ENCODE assay signal across 30 mouse cellular contexts in genomic region chr16:3848416-3848815, GRCm38 (mm10). TPM values are rescaled to one million over a fixed set of nuclear protein-coding genes. Genes with fewer than 3 reads are reported as not detected.
DNase-seq lines count a peak whose midpoint lies in the region; ATAC-seq and TF ChIP-seq lines count a peak whose summit lies in the region.
"Had no signal": no experiment of that assay in that cellular context is flagged by ENCODE, and none has a peak within 500 bp of the region (broad histone marks: within the 10 kb centered on the region; RNA-seq: fewer than 3 reads in every experiment).

No protein-coding gene starts in this region.

- no peaks in the 10 kb centered on the region for H3K9me3 ChIP-seq in forebrain, postnatal 0 days (ENCODE audit: low read length)
- no peaks in the 10 kb centered on the region; the same call in 1 of the 2 replicates for H3K9me3 ChIP-seq in forebrain, embryonic 10.5 days
- no peaks in the 10 kb centered on the region for H3K9me3 ChIP-seq in midbrain, postnatal 0 days (ENCODE audit: low read length)
- no peaks in the 10 kb centered on the region for H3K9me3 ChIP-seq in midbrain, embryonic 11.5 days (ENCODE audit: control insufficient read depth, low read length)
- H3K9me3 ChIP-seq: embryonic facial prominence, embryonic 10.5 days; forebrain, embryonic 12.5 days; heart, embryonic 10.5 days; hindbrain, embryonic 13.5 days; midbrain, embryonic 13.5 days had no signal

- no peak for ATAC-seq in forebrain, postnatal 0 days
- no peak for ATAC-seq in midbrain, postnatal 0 days (ENCODE audit: low FRiP score)
- no peak for ATAC-seq in midbrain, embryonic 11.5 days (ENCODE audit: low FRiP score)
- ATAC-seq: activated CD4-positive, CD25-positive, alpha-beta regulatory T cell, adult 4 months; midbrain, embryonic 13.5 days had no signal

- H3K27me3 ChIP-seq in forebrain, postnatal 0 days (ENCODE audit: insufficient read depth, low read length), result no peaks in the 10 kb centered on the region
- no peaks in the 10 kb centered on the region for H3K27me3 ChIP-seq in forebrain, embryonic 10.5 days (ENCODE audit: poor library complexity, severe bottlenecking)
- H3K27me3 ChIP-seq in midbrain, postnatal 0 days (ENCODE audit: insufficient read depth, low read length), result no peaks in the 10 kb centered on the region
- no peaks in the 10 kb centered on the region for H3K27me3 ChIP-seq in midbrain, embryonic 11.5 days (ENCODE audit: control insufficient read depth, insufficient read depth, low read length)
- H3K27me3 ChIP-seq: forebrain, embryonic 12.5 days; hindbrain, embryonic 13.5 days; midbrain, embryonic 13.5 days had no signal

- H3K9ac ChIP-seq in forebrain, postnatal 0 days, result no peak overlapping the region
- no peak overlapping the region for H3K9ac ChIP-seq in midbrain, postnatal 0 days (replicated peaks; ENCODE audit: low read length, poor library complexity, severe bottlenecking)
- no peak overlapping the region for H3K9ac ChIP-seq in midbrain, embryonic 11.5 days (ENCODE audit: low read length)
- H3K9ac ChIP-seq: forebrain, embryonic 12.5 days had no signal

- no peaks in the 10 kb centered on the region for H3K36me3 ChIP-seq in forebrain, postnatal 0 days (ENCODE audit: insufficient read depth)
- H3K36me3 ChIP-seq in forebrain, embryonic 10.5 days (replicated peaks), result no peaks in the 10 kb centered on the region
- no peaks in the 10 kb centered on the region for H3K36me3 ChIP-seq in midbrain, postnatal 0 days (ENCODE audit: insufficient read depth, low read length)
- H3K36me3 ChIP-seq in midbrain, embryonic 11.5 days (ENCODE audit: control insufficient read depth, insufficient read depth, low read length), result no peaks in the 10 kb centered on the region; the same call in 1 of the 2 replicates
- H3K36me3 ChIP-seq: embryonic facial prominence, embryonic 10.5 days; forebrain, embryonic 12.5 days; heart, embryonic 10.5 days; hindbrain, embryonic 13.5 days; midbrain, embryonic 13.5 days had no signal

- TF ChIP-seq CTCF in forebrain, postnatal 0 days (IDR thresholded peaks at IDR 0.05; ENCODE audit: low read depth), result 0 out of 2 replicates have a peak, but pooled peaks have one; percentile 8
- peak; percentile 62 for TF ChIP-seq CTCF in layer of hippocampus, adult 2 months (conservative IDR thresholded peaks at IDR 0.05)
- peak; percentile 28; the same call in 1 of the 2 replicates for TF ChIP-seq CTCF in midbrain, postnatal 0 days (IDR thresholded peaks at IDR 0.05)

- H3K4me2 ChIP-seq in forebrain, postnatal 0 days (ENCODE audit: low read depth), result no peak overlapping the region
- peak overlapping the region; percentile 66; the same call in 1 of the 2 replicates for H3K4me2 ChIP-seq in midbrain, postnatal 0 days (ENCODE audit: low read depth, low read length, poor library complexity, severe bottlenecking)
- no peak overlapping the region for H3K4me2 ChIP-seq in midbrain, embryonic 11.5 days

- DNase-seq in forebrain, postnatal 0 days, result no peak
- DNase-seq in forebrain, embryonic 10.5 days (ENCODE audit: extremely low spot score, low spot score), result no peak
- DNase-seq in layer of hippocampus, adult 2 months (ENCODE audit: low spot score in 2 of 2), result no peak
- DNase-seq in layer of hippocampus, adult 18-20 months (ENCODE audit: low spot score in 2 of 2), result no peak
- DNase-seq in midbrain, postnatal 0 days (ENCODE audit: low spot score), result no peak
- no peak for DNase-seq in midbrain, embryonic 11.5 days (ENCODE audit: low spot score, missing footprints)
- no peak for DNase-seq in kidney, adult 9 months
- no peak for DNase-seq in layer of hippocampus, adult 9-10 months (ENCODE audit: low spot score)
- DNase-seq: adrenal gland, postnatal 10 days; cerebellum, adult 9-10 months; gastrocnemius, postnatal 36 days; kidney, adult 8-10 months; kidney, postnatal 25 days; lung, adult 2 months; spleen, adult 18-20 months; thymus, adult 18-20 months had no signal

- 83% methylated on average over 3 of the region's 3 CpGs for WGBS in forebrain, postnatal 0 days
- WGBS in forebrain, embryonic 10.5 days, result 73% methylated on average over 3 of the region's 3 CpGs
- 75% methylated on average over 3 of the region's 3 CpGs for whole genome bisulfite sequencing in midbrain, postnatal 0 days
- 70% methylated on average over 3 of the region's 3 CpGs for WGBS in midbrain, embryonic 11.5 days

- H3K27ac ChIP-seq in forebrain, postnatal 0 days (ENCODE audit: low read depth, low read length), result no peak overlapping the region
- no peak overlapping the region for H3K27ac ChIP-seq in forebrain, embryonic 10.5 days
- H3K27ac ChIP-seq in layer of hippocampus, adult 2 months, result no peak overlapping the region
- H3K27ac ChIP-seq in midbrain, postnatal 0 days (ENCODE audit: low read depth, low read length), result no peak overlapping the region
- H3K27ac ChIP-seq in midbrain, embryonic 11.5 days (ENCODE audit: low read depth, low read length), result no peak overlapping the region
- H3K27ac ChIP-seq: embryonic facial prominence, embryonic 10.5 days; forebrain, embryonic 12.5 days; hindbrain, embryonic 13.5 days; macrophage; midbrain, embryonic 13.5 days had no signal

- no peak overlapping the region for H3K4me3 ChIP-seq in forebrain, postnatal 0 days (ENCODE audit: low read depth, low read length)
- H3K4me3 ChIP-seq in forebrain, embryonic 10.5 days, result no peak overlapping the region
- H3K4me3 ChIP-seq in layer of hippocampus, adult 2 months, result no peak overlapping the region
- peak overlapping the region; percentile 64; the same call in 1 of the 2 replicates for H3K4me3 ChIP-seq in midbrain, postnatal 0 days (ENCODE audit: low read depth, low read length)
- no peak overlapping the region for H3K4me3 ChIP-seq in midbrain, embryonic 11.5 days (ENCODE audit: low read depth, low read length)

- peaks cover 8% of the 10 kb centered on the region for H3K4me1 ChIP-seq in forebrain, postnatal 0 days (ENCODE audit: insufficient read depth)
- H3K4me1 ChIP-seq in forebrain, embryonic 10.5 days, result peaks cover 16% of the 10 kb centered on the region; the same call in 1 of the 2 replicates
- peaks cover 7% of the 10 kb centered on the region; the same call in 1 of the 2 replicates for H3K4me1 ChIP-seq in midbrain, postnatal 0 days (ENCODE audit: insufficient read depth, low read length)
- H3K4me1 ChIP-seq in midbrain, embryonic 11.5 days (ENCODE audit: control insufficient read depth, insufficient read depth, low read length), result no peaks in the 10 kb centered on the region

RNA-seq across cellular contexts. Expression of gene Zfp174, which starts 1.3 kb away (rescaled TPM):
- 3.9 and 4.4 TPM in 2 replicates for total RNA-seq in forebrain, postnatal 0 days (2014; rRNA removed)
- 1.2 and 1.9 TPM in 2 replicates for polyA plus RNA-seq in forebrain, postnatal 0 days (2015; fragmentation: Nextera tagmentation; extraction: Ambion mirVana)
- 0.93 and 1.1 TPM in 2 replicates for polyA plus RNA-seq in forebrain, embryonic 10.5 days (2016; fragmentation: Nextera tagmentation; extraction: Ambion mirVana)
- total RNA-seq in layer of hippocampus, adult 2 months (2021), result 1 to 10 TPM; 4.8 to 5.3 TPM
- total RNA-seq in layer of hippocampus, adult 18-20 months (2021), result 1 to 10 TPM; 4.3 to 4.7 TPM
- total RNA-seq in midbrain, postnatal 0 days (2014; rRNA removed), result 3.8 and 4.0 TPM in 2 replicates
- 1.9 and 2.0 TPM in 2 replicates for polyA plus RNA-seq in midbrain, postnatal 0 days (2015; fragmentation: Nextera tagmentation; extraction: Ambion mirVana)
- polyA plus RNA-seq in midbrain, embryonic 11.5 days (2014; fragmentation: Nextera tagmentation; extraction: Ambion mirVana), result 1.3 and 1.6 TPM in 2 replicates

RNA-seq across cellular contexts. Expression of gene Olfr15, which starts 17.7 kb away (rescaled TPM):
- not detected in 2 replicates for total RNA-seq in forebrain, postnatal 0 days (2014; rRNA removed)
- polyA plus RNA-seq in forebrain, postnatal 0 days (2015; fragmentation: Nextera tagmentation; extraction: Ambion mirVana), result not detected in 2 replicates
- polyA plus RNA-seq in forebrain, embryonic 10.5 days (2016; fragmentation: Nextera tagmentation; extraction: Ambion mirVana), result not detected in 2 replicates
- not detected for total RNA-seq in layer of hippocampus, adult 2 months (2021)
- not detected for total RNA-seq in layer of hippocampus, adult 18-20 months (2021)
- not detected in 2 replicates for total RNA-seq in midbrain, postnatal 0 days (2014; rRNA removed)
- not detected in 2 replicates for polyA plus RNA-seq in midbrain, postnatal 0 days (2015; fragmentation: Nextera tagmentation; extraction: Ambion mirVana)
- polyA plus RNA-seq in midbrain, embryonic 11.5 days (2014; fragmentation: Nextera tagmentation; extraction: Ambion mirVana), result not detected in 2 replicates
- total RNA-seq: adrenal gland, postnatal 10 days; common myeloid progenitor, adult 5-6 weeks; gastrocnemius, postnatal 36 days; layer of hippocampus, postnatal 14 days; left cerebral cortex, postnatal 25 days had no signal
- polyA plus RNA-seq: activated CD4-positive, CD25-positive, alpha-beta regulatory T cell, adult 4 months; heart, embryonic 10.5 days; heart, postnatal 0 days; hindbrain, embryonic 13.5 days; limb, embryonic 14.5 days; lung, adult 2 months; macrophage; midbrain, embryonic 13.5 days; neural tube, embryonic 14.5 days; stomach, embryonic 14.5 days had no signal

RNA-seq across cellular contexts. Expression of gene Naa60, which starts 23.8 kb away (rescaled TPM):
- total RNA-seq in forebrain, postnatal 0 days (2014; rRNA removed), result 61.6 and 81.1 TPM in 2 replicates
- polyA plus RNA-seq in forebrain, postnatal 0 days (2015; fragmentation: Nextera tagmentation; extraction: Ambion mirVana), result 86.1 and 97.1 TPM in 2 replicates
- polyA plus RNA-seq in forebrain, embryonic 10.5 days (2016; fragmentation: Nextera tagmentation; extraction: Ambion mirVana), result 59.3 and 62.2 TPM in 2 replicates
- 10 to 100 TPM; 89.3 to 95.2 TPM for total RNA-seq in layer of hippocampus, adult 2 months (2021)
- 10 to 100 TPM; 86.7 to 91.4 TPM for total RNA-seq in layer of hippocampus, adult 18-20 months (2021)
- 87.9 and 95.8 TPM in 2 replicates for total RNA-seq in midbrain, postnatal 0 days (2014; rRNA removed)
- 102 and 106 TPM in 2 replicates for polyA plus RNA-seq in midbrain, postnatal 0 days (2015; fragmentation: Nextera tagmentation; extraction: Ambion mirVana)
- 62.6 and 64.0 TPM in 2 replicates for polyA plus RNA-seq in midbrain, embryonic 11.5 days (2014; fragmentation: Nextera tagmentation; extraction: Ambion mirVana)

RNA-seq across cellular contexts. Expression of gene Zfp597, which starts 35.9 kb away (rescaled TPM):
- 38.2 and 54.8 TPM in 2 replicates for total RNA-seq in forebrain, postnatal 0 days (2014; rRNA removed)
- 6.5 and 10.4 TPM in 2 replicates for polyA plus RNA-seq in forebrain, postnatal 0 days (2015; fragmentation: Nextera tagmentation; extraction: Ambion mirVana)
- polyA plus RNA-seq in forebrain, embryonic 10.5 days (2016; fragmentation: Nextera tagmentation; extraction: Ambion mirVana), result 5.4 and 6.5 TPM in 2 replicates
- total RNA-seq in layer of hippocampus, adult 2 months (2021), result 10 to 100 TPM; 21.3 to 23.0 TPM
- 10 to 100 TPM; 20.6 to 22.9 TPM for total RNA-seq in layer of hippocampus, adult 18-20 months (2021)
- total RNA-seq in midbrain, postnatal 0 days (2014; rRNA removed), result 43.4 and 53.9 TPM in 2 replicates
- polyA plus RNA-seq in midbrain, postnatal 0 days (2015; fragmentation: Nextera tagmentation; extraction: Ambion mirVana), result 12.6 and 14.9 TPM in 2 replicates
- 9.3 and 9.5 TPM in 2 replicates for polyA plus RNA-seq in midbrain, embryonic 11.5 days (2014; fragmentation: Nextera tagmentation; extraction: Ambion mirVana)

RNA-seq across cellular contexts. Expression of gene Gm20695, which starts 36.0 kb away (rescaled TPM):
- 5.6 and 10.3 TPM in 2 replicates for total RNA-seq in forebrain, postnatal 0 days (2014; rRNA removed)
- 0.87 and 2.4 TPM in 2 replicates for polyA plus RNA-seq in forebrain, postnatal 0 days (2015; fragmentation: Nextera tagmentation; extraction: Ambion mirVana)
- polyA plus RNA-seq in forebrain, embryonic 10.5 days (2016; fragmentation: Nextera tagmentation; extraction: Ambion mirVana), result 2.5 and 3.9 TPM in 2 replicates
- total RNA-seq in layer of hippocampus, adult 2 months (2021), result under 1 TPM in 1 of 2 experiments, not detected in 1; 0.91 TPM
- total RNA-seq in layer of hippocampus, adult 18-20 months (2021), result not detected
- total RNA-seq in midbrain, postnatal 0 days (2014; rRNA removed), result 0.93 TPM in 1 of 2 replicates, not detected in the other
- 1.6 and 2.8 TPM in 2 replicates for polyA plus RNA-seq in midbrain, postnatal 0 days (2015; fragmentation: Nextera tagmentation; extraction: Ambion mirVana)
- 2.1 and 4.4 TPM in 2 replicates for polyA plus RNA-seq in midbrain, embryonic 11.5 days (2014; fragmentation: Nextera tagmentation; extraction: Ambion mirVana)
- total RNA-seq: gastrocnemius, postnatal 36 days had no signal
- polyA plus RNA-seq: macrophage had no signal

Comparison
In these comparisons a context has a peak if more than half of its experiments do, and no peak if none do; other contexts are left out.
1. CTCF ChIP-seq: peak in every context shown above with its lines; median percentile 62 in layer of hippocampus, adult 2 months; 28 in midbrain, postnatal 0 days; 8 in forebrain, postnatal 0 days.